Mouse (Mus musculus): ENCODE data around the gene Bcam. TPM values are rescaled to one million over a fixed set of nuclear protein-coding genes. Genes with fewer than 3 reads are reported as not detected.
A peak's percentile ranks its signal among the peaks of the same experiment; 100 is the strongest.
"Not testable (repeated sequence)": the region's sequence is repeated elsewhere in the genome, so short reads cannot be mapped to it uniquely, and the experiment has no call there.

The Bcam gene
- polyA plus RNA-seq, 1 experiment from 2014 or later = 11.3 TPM

DNA sequence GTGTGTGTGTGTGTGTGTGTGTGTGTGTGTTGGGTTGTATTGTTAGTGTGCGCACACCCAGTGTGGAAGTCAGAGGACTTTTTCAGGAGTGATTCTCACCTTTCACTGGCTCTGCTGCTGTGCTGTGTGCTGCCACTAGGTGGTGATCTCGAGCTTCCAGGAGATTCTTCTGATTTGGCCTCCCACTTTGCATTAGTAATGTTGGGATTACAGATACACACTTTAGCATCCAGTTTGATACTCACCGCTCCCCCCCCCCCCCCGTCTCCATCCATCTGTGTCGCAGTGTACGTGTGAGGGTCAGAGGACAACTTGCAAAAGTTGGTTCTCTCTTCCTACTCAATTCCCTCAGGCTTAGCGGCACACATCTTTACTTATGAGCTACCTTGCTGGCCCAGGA is 32.2 kb upstream of the Bcam start:
- Histone ChIP-seq H3K27me3 (replicated peaks) (0 out of 2 replicates have a peak, but pooled peaks cover 5% of the 10 kb centered on the region), H3K36me3 (no peaks in the 10 kb centered on the region), H3K4me1 (no peaks in the 10 kb centered on the region; the same call in 1 of the 2 replicates), H3K4me2 (no peak overlapping the region), H3K27ac (no peak overlapping the region), H3K9ac (no peak overlapping the region), H3K9me3 (replicated peaks) (no peaks in the 10 kb centered on the region), H3K4me3 (no peak overlapping the region)
- ATAC-seq = no peak
- WGBS (ENCODE audit: insufficient replicate concordance) = 25% methylated on average over 6 of the region's 7 CpGs

DNA sequence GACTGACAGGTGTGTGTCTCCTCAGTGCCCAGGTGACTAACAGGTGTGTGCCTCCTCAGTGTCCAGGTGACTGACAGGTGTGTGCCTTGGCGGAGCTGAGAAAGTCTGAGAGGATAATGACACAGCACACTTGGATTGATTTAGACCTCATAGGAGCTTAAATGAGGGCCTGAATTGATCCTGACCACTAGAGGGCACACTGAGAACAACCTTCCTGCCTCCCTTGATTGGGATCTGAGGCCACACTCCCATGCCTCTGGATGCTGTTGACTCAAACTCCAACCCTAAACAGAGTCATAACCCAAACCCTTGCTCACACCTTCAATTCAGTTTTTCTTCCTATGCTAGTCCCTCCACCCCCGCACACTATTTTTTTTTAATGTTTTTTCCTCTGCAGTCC is 29.9 kb upstream of the Bcam start:
- Histone ChIP-seq H3K27me3 (replicated peaks) (peaks cover 21% of the 10 kb centered on the region), H3K4me2 (no peak overlapping the region), H3K36me3 (no peaks in the 10 kb centered on the region), H3K4me1 (peaks cover 10% of the 10 kb centered on the region; the same call in 1 of the 2 replicates), H3K4me3 (no peak overlapping the region), H3K9me3 (replicated peaks) (no peaks in the 10 kb centered on the region), H3K27ac (no peak overlapping the region), H3K9ac (no peak overlapping the region)
- ATAC-seq = no peak
- 20% methylated on average over 2 of the region's 2 CpGs for WGBS (ENCODE audit: insufficient replicate concordance)

DNA sequence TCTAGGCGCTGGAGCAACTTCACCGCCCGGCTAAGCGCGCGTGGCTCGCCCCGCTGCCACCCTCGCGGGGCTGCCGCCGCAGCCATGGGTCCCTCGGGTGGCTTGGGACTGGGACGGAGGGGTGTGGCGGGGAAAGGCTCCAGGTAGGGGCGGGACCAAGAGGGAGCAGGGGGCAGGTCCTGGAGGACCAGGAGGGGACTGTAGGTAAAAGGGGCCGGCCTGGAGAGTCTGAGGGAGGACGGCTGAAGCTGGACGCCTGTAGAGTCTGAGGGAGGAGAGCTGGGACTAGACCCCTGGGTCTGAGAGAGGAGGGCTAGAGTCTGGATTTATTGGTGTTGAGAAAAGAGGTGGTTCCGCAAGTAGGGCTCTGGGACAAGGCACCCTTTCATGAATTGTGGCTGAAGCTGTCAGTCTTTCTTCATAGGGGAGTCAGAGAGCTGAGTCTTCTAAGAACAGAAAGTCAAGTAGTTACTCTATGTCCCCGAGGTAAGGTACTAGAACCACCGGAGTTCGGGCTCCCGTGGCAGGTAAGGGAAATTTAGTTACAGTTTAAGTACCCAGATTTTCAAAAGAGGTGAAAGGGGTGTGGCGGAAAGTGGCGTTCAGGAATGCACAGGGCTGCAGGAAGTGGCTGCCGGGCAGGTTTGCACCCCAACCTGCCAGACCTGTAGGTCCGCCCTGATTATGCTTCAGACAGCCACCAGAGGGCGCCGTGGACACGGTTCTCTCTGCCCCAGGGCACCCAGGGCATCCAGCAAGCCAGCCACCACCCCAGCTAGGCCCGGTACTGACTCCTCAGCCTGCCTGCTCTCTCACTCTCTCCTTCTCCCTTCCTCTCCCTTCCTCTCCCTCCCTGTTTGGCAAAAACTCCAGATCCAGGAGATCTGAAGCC is 26.1 kb upstream of the Bcam start, which contains the start of gene Cblc:
Gene Cblc (minus strand): TSS at position 113 of the 892 bp plus-strand sequence.
- H3K4me3 ChIP-seq = peak within 1 kb of the TSS; percentile 28
- peak within 1 kb of the TSS; percentile 54 for H3K4me2 ChIP-seq
- H3K27me3 ChIP-seq (replicated peaks) = peaks cover 38% of the 10 kb centered on the region
- WGBS (ENCODE audit: insufficient replicate concordance) = 5% methylated on average over 32 of the region's 32 CpGs
- H3K36me3 ChIP-seq = no peaks in the 10 kb centered on the region
- peak; percentile 53 for ATAC-seq
- no peak within 1 kb of the TSS for H3K9ac ChIP-seq
- H3K27ac ChIP-seq = no peak within 1 kb of the TSS
- H3K4me1 ChIP-seq = peaks cover 10% of the 10 kb centered on the region; the same call in 1 of the 2 replicates
- no peaks in the 10 kb centered on the region for H3K9me3 ChIP-seq (replicated peaks)

DNA sequence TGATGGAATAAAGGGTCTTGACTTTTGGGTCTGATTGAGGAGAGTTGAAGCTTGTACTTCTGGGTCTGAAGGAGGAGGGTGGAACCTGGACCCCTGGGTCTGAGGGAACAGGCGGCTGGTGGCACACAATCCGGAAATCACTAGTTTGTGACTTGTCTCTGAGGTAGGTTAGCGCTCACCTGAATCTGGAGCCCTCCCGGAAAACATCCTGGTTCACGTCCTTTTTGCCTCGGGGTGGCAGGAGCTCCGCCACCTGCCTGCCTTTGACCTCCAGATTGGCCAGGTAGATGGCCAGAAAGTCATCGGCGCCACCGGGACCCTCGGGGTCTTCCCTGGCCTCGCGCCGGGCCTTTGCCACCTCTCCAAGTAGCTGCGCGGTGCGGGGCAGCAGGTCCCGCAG is 25.4 kb upstream of the Bcam start:
- Histone ChIP-seq H3K9ac (no peak overlapping the region), H3K36me3 (no peaks in the 10 kb centered on the region), H3K4me1 (peaks cover 10% of the 10 kb centered on the region; the same call in 1 of the 2 replicates), H3K9me3 (replicated peaks) (no peaks in the 10 kb centered on the region), H3K27ac (no peak overlapping the region), H3K4me2 (peak overlapping the region; percentile 54), H3K4me3 (peak overlapping the region; percentile 28), H3K27me3 (replicated peaks) (peaks cover 35% of the 10 kb centered on the region)
- ATAC-seq = 0 out of 2 replicates have a peak, but pooled peaks have one; percentile 3
- 12% methylated on average over 18 of the region's 18 CpGs for WGBS (ENCODE audit: insufficient replicate concordance)

DNA sequence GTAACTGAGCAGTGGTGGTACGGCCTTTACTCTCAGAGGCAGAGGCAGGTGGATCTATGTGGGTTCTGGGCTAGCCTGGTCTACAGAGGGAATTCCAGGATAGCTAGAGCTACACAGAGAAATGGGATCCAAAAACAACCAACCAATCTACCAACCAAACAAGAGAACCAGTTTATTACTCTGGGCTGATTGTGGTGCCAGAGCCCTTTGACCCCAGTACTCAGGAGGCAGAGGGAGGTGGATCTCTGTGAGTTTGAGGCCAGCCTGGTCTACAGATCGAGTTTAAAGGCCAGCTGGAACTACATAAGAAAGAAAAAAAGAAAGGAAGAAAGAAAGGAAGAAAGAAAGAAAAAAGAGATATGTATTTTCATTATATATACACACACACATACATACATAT is 24.4 kb upstream of the Bcam start:
- H3K4me1 ChIP-seq = peaks cover 18% of the 10 kb centered on the region
- no peak overlapping the region for H3K4me2 ChIP-seq
- ATAC-seq = no peak
- H3K36me3 ChIP-seq = no peaks in the 10 kb centered on the region
- WGBS (ENCODE audit: insufficient replicate concordance) = 58% methylated on average over 2 of the region's 2 CpGs
- no peaks in the 10 kb centered on the region for H3K9me3 ChIP-seq (replicated peaks)
- H3K4me3 ChIP-seq = no peak overlapping the region
- no peak overlapping the region for H3K9ac ChIP-seq
- peaks cover 45% of the 10 kb centered on the region for H3K27me3 ChIP-seq (replicated peaks)
- H3K27ac ChIP-seq = no peak overlapping the region

DNA sequence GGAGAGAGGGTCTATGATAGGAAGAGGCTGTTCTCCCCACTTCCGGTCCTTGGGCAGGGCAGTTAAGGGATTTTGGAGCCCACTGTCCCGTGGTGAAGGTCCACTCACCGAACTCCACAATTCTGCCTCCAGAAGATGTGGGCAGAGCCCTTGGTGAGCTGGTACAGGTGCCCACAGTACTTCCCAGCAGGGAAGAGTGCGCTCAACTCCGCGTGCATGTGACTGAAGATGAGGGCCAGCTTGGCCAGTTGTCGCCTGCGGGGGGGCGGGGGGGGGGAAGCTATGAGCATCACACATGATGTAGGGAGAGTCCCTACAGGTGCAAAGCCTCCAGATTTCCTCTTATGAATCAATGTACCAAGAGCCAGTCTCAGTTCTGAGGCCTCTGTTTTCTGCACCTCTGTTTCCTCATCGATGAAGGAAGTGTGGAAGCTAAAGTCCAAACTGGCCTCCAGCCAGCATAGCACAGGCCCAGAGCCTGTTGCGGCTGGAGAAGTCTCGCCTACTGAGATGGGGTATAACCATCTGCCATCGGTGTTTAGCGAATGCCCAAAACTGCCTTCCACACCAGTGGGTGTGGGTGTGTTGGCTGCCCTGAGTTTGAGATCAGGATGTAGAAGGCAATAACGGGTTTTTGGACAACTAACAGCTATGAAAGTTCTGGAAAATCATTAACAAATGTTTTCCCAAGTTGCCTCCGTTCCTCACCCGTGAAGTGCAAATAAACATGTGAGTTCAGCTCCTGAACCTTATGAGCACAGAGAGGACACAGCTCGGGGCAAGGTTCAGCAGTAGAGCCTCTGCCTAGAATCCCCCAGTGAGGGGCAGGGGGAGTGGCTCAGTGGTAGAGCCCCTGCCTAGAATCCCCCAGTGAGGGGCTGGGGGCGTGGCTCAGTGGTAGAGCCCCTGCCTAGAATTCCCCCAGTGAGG is 22.1 kb upstream of the Bcam start:
- ATAC-seq = no peak
- Histone ChIP-seq H3K9ac (no peak overlapping the region), H3K4me3 (no peak overlapping the region), H3K27ac (no peak overlapping the region), H3K36me3 (no peaks in the 10 kb centered on the region), H3K9me3 (replicated peaks) (no peaks in the 10 kb centered on the region), H3K4me2 (no peak overlapping the region), H3K27me3 (replicated peaks) (peaks cover 51% of the 10 kb centered on the region), H3K4me1 (peaks cover 25% of the 10 kb centered on the region)
- WGBS (ENCODE audit: insufficient replicate concordance) = 66% methylated on average over 19 of the region's 19 CpGs

DNA sequence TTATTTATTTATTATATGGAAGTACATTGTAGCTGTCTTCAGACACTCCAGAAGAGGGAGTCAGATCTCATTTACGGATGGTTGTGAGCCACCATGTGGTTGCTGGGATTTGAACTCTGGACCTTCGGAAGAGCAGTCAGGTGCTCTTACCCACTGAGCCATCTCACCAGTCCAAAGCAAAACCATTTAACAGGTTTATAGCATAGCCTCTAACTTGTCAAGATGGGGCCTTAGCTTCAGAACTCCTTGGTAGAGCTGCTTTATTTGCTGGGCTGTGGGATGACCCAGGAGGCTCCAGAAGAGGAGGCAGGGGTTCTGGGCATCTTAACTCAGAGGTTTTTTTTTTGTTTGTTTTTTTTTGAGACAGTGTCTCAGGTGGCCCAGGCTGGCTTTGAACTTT is 20.7 kb upstream of the Bcam start:
- not testable (repeated sequence) for H3K9me3 ChIP-seq (replicated peaks); ATAC-seq; H3K9ac ChIP-seq; H3K4me3 ChIP-seq; H3K27ac ChIP-seq; H3K36me3 ChIP-seq; H3K4me2 ChIP-seq
- peaks cover 16% of the 10 kb centered on the region for H3K4me1 ChIP-seq
- H3K27me3 ChIP-seq (replicated peaks) = peaks cover 42% of the 10 kb centered on the region
- 73% methylated on average over 2 of the region's 2 CpGs for WGBS (ENCODE audit: insufficient replicate concordance)

DNA sequence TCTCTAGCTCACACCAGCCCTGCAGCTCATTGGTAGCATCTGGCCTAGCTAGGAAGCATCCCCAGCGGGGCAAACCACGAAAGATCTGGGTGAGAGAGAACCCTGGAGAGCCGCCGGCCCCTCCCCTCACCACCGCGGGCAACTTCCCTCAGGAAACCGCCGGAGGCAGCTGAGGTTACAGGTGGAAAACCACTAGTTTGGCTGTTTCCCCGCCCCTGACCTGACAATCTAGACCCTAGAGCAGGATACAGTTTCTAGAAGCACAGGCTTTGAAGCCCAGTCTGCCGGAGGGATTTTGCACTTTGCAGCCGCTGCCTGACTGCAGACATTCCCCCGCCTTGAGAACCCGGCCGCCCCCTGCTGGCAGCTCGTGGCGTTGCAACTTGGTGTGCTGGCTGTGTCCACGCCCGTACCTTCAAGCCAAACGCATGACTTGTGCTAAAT is 19.1 kb upstream of the Bcam start:
- WGBS (ENCODE audit: insufficient replicate concordance) = under 1% methylated on average over 19 of the region's 19 CpGs
- peak overlapping the region; percentile 42 for H3K4me3 ChIP-seq
- no peaks in the 10 kb centered on the region for H3K9me3 ChIP-seq (replicated peaks)
- H3K27me3 ChIP-seq (replicated peaks) = peaks cover 37% of the 10 kb centered on the region
- peak; percentile 25; the same call in 1 of the 2 replicates for ATAC-seq
- H3K36me3 ChIP-seq = no peaks in the 10 kb centered on the region
- H3K9ac ChIP-seq = peak overlapping the region; percentile 53
- H3K27ac ChIP-seq = no peak overlapping the region
- peaks cover 19% of the 10 kb centered on the region for H3K4me1 ChIP-seq
- peak overlapping the region; percentile 71 for H3K4me2 ChIP-seq

DNA sequence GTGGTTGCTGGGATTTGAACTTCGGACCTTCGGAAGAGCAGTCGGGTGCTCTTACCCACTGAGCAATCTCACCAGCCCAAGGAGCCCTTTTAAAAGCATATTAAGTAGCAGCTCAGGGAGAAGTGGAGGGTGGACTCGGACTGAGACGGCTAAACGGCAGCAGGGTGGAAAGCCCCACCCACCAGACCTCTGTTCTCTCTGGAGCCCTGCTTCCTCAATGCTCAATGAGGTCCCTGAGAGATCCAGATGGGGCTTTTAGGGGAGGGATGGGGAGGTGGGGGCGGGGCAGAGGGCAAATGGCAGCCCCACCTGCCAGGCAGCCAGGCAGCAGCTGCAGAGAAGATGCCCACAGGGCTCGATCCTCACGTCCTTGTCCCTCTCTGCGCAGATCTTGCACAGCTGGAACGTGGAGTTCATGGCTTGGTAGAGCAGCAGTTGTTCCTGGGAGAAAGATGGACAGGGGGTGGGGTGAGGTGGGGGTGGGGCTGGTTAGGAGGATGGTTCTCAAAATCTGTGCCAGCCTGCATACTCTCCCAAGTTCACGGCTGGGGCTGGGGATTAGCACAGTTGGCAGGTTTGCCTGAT is 15.2 kb upstream of the Bcam start:
- H3K4me2 ChIP-seq = no peak overlapping the region
- H3K4me1 ChIP-seq = peaks cover 18% of the 10 kb centered on the region
- no peak overlapping the region for H3K9ac ChIP-seq
- H3K27me3 ChIP-seq (replicated peaks) = peaks cover 22% of the 10 kb centered on the region
- ATAC-seq = no peak
- no peaks in the 10 kb centered on the region for H3K9me3 ChIP-seq (replicated peaks)
- WGBS (ENCODE audit: insufficient replicate concordance) = 32% methylated on average over 12 of the region's 12 CpGs
- H3K4me3 ChIP-seq = no peak overlapping the region
- no peak overlapping the region for H3K27ac ChIP-seq
- no peaks in the 10 kb centered on the region for H3K36me3 ChIP-seq

DNA sequence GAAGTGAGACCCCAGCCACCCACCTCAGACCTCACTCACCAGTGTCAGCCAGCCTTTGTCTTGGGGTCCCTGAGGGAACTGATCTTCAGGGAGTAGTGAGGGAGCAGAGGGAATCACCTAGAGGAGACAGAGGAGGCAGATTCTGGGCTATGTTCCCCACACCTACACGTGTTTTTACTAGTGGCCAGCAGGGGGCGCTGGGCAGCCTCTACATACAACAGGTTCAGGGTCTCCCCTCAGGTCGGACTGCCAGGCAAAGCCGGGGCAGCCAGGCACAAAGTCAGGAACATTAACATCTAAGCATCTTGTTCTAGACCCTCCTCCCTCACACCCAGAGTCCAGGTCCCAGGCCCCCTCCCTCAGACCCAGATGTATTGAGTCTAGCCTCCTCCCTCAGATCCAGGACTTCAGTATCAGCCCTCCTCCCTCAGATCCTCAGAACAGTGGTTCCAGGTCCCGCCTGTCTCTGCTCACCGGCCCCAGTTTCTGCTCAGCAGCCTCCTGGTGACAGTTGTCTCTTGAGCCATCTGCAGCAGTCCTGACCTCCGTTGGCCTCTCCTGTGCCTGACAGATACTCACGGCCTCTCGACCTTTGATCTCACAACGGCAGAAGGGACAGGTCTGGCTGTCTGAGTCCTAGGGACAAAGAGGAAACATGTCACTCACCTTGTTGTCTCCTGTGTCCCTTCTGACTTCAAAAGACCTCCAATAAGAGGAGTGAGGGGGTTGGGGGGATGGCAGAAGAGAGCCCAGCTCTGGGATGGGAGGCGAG is 14.1 kb upstream of the Bcam start:
- H3K9me3 ChIP-seq (replicated peaks) = no peaks in the 10 kb centered on the region
- H3K36me3 ChIP-seq = no peaks in the 10 kb centered on the region
- ATAC-seq = peak; percentile 26
- H3K27me3 ChIP-seq (replicated peaks) = peaks cover 14% of the 10 kb centered on the region
- WGBS (ENCODE audit: insufficient replicate concordance) = 22% methylated on average over 11 of the region's 11 CpGs
- peaks cover 8% of the 10 kb centered on the region for H3K4me1 ChIP-seq
- no peak overlapping the region for H3K4me3 ChIP-seq
- H3K9ac ChIP-seq = no peak overlapping the region
- no peak overlapping the region for H3K27ac ChIP-seq
- H3K4me2 ChIP-seq = 0 out of 2 replicates have a peak overlapping the region, but pooled peaks have one; percentile 4

DNA sequence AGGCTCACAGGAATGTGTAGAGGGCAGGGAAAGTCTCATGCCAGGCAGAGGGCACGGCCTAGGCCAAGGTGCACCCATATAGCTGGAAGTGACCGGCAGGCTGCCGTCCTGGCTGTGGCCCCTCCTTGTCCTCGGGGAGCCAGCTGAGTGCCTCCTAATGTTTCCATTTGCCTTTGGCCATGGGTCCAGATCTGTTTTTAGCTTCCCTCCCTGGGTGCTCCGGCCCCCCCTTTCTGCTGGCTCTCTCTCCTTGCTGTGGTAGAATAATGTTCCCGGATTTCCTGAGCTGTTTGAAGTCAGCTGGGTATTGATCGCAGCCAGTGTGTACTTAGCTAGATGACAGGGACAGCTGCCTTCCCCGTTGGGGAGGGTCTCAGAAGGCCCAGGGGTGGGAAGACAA is 12.8 kb upstream of the Bcam start:
- ATAC-seq = no peak
- H3K27me3 ChIP-seq (replicated peaks) = peaks cover 9% of the 10 kb centered on the region
- H3K9me3 ChIP-seq (replicated peaks) = no peaks in the 10 kb centered on the region
- 58% methylated on average over 8 of the region's 8 CpGs for WGBS (ENCODE audit: insufficient replicate concordance)
- H3K9ac ChIP-seq = no peak overlapping the region
- H3K36me3 ChIP-seq = no peaks in the 10 kb centered on the region
- no peak overlapping the region for H3K27ac ChIP-seq
- 0 out of 2 replicates have a peak, but pooled peaks cover 4% of the 10 kb centered on the region for H3K4me1 ChIP-seq
- H3K4me3 ChIP-seq = no peak overlapping the region
- H3K4me2 ChIP-seq = no peak overlapping the region

Measured in liver, embryonic 12.5 days (tissue).